Mouse (Mus musculus): Measurements from ENCODE around the gene Pycr1. TPM values are rescaled to one million over a fixed set of nuclear protein-coding genes. Genes with fewer than 3 reads are reported as not detected.
"Not testable (repeated sequence)": the region's sequence is repeated elsewhere in the genome, so short reads cannot be mapped to it uniquely, and the experiment has no call there.

Gene Pycr1
- polyA plus RNA-seq (2016; fragmentation: Nextera tagmentation; extraction: Ambion mirVana): 37.5 and 40.5 TPM in 2 replicates

GRCm38 (mm10) chr11:120643601-120643987 is at the start of gene Pycr1:
Pycr1 (minus strand) TSS chr11:120643769.
- H3K4me3 ChIP-seq: peak within 1 kb of the TSS; percentile 66
- H3K4me1 ChIP-seq: peaks cover 46% of the 10 kb centered on the region
- no peaks in the 10 kb centered on the region for H3K9me3 ChIP-seq
- no peaks in the 10 kb centered on the region for H3K36me3 ChIP-seq (replicated peaks)
- H3K27ac ChIP-seq: peak within 1 kb of the TSS; percentile 87
- WGBS: under 1% methylated on average over 15 of the region's 15 CpGs
- peaks cover 34% of the 10 kb centered on the region for H3K27me3 ChIP-seq (ENCODE audit: poor library complexity, severe bottlenecking)
- peak; percentile 97 for DNase-seq (ENCODE audit: extremely low spot score, low spot score)

DNA sequence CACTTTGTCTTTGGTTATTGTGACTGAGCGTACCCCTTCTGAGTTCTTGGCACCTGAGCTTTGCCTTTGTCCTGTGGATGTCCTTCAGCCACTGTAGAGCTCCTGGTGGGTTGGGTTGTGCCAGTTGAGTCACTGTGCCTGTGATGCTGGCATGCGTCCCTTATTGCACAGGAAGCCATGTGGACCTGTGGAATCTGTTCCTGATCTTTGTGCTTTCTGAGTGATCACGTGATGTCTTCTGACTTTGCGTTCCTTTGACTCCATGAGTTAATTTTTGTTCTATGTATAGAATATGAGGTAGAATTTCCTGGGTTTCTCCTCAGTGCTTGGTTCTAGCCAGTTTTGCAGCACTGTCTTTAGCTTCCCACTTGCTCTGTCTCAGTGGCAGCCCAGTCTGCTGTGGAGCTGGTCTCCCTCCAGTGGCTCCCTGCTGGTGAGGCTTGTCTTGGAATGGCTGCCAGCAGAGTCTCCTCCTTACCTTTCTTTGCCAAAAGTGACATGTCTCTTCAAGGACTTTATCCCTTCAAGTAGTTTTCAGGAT is 49.0 kb upstream of the Pycr1 start:
- peaks cover 26% of the 10 kb centered on the region for H3K4me1 ChIP-seq
- 95% methylated on average over 4 of the region's 4 CpGs for WGBS
- H3K9me3 ChIP-seq: peaks cover 6% of the 10 kb centered on the region; the same call in 1 of the 2 replicates
- H3K4me3 ChIP-seq: no peak overlapping the region
- H3K27me3 ChIP-seq (ENCODE audit: poor library complexity, severe bottlenecking): no peaks in the 10 kb centered on the region
- peaks cover 94% of the 10 kb centered on the region for H3K36me3 ChIP-seq (replicated peaks)
- H3K27ac ChIP-seq: no peak overlapping the region
- DNase-seq (ENCODE audit: extremely low spot score, low spot score): no peak

DNA sequence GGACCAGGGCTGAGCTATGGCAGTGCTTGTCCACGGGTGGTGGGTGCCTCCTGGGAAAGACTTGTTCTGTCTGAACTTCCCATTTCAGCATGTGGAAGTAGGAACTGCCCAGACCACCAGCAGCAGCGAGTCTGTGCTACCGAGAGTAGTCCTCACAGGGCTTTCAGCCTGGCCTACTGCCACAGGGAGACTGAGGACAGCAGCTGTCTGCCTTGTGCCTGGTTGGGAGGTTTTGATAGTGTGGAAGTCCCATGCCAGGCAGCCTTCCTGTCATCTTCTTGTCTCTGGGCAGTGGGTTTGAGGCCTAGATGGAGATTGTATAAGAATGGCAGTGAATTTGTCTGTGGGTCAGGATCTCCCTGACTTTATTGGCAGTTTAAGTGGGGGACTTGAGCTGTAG is 45.8 kb upstream of the Pycr1 start:
- H3K36me3 ChIP-seq (replicated peaks): peaks cover 95% of the 10 kb centered on the region
- WGBS: 86% methylated on average over 3 of the region's 3 CpGs
- H3K9me3 ChIP-seq: no peaks in the 10 kb centered on the region
- no peak overlapping the region for H3K27ac ChIP-seq
- H3K27me3 ChIP-seq (ENCODE audit: poor library complexity, severe bottlenecking): no peaks in the 10 kb centered on the region
- peaks cover 5% of the 10 kb centered on the region for H3K4me1 ChIP-seq
- no peak overlapping the region for H3K4me3 ChIP-seq
- DNase-seq (ENCODE audit: extremely low spot score, low spot score): no peak

DNA sequence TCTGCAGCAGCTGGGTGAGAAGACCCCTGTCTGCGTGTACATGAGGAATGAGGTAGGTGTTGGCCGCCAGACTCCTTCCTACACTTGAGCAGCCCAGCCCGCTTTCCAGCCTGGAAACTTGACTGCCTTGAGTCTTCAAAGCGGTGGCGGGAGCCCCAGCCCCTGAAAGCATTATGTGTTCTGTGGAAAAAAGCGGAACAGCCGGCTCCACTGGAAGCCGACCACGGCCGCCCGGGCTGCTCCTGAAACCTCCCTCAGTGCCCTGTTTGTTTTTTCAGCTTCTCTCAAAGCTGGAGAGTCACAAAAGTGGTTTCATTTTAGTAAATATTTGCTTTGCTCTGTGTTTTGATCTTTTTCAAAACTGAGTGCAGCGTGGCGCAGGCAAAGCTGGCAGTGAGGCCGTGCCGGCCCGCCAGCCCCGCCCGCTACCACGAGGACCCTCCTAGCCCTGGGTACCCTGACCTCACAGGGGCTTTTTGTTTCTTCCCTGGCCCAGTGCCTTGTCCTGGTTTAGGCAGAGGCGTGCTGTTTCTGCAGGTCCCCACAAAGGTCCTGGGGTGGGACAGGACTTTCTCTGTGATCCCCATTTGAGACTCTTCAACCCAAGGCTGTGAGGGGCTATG is 43.2 kb upstream of the Pycr1 start:
- Histone ChIP-seq H3K4me1 (no peaks in the 10 kb centered on the region), H3K27ac (no peak overlapping the region), H3K27me3 (ENCODE audit: poor library complexity, severe bottlenecking) (no peaks in the 10 kb centered on the region), H3K9me3 (no peaks in the 10 kb centered on the region), H3K4me3 (no peak overlapping the region), H3K36me3 (replicated peaks) (peaks cover 89% of the 10 kb centered on the region)
- WGBS: 91% methylated on average over 20 of the region's 20 CpGs
- DNase-seq (ENCODE audit: extremely low spot score, low spot score): no peak

DNA sequence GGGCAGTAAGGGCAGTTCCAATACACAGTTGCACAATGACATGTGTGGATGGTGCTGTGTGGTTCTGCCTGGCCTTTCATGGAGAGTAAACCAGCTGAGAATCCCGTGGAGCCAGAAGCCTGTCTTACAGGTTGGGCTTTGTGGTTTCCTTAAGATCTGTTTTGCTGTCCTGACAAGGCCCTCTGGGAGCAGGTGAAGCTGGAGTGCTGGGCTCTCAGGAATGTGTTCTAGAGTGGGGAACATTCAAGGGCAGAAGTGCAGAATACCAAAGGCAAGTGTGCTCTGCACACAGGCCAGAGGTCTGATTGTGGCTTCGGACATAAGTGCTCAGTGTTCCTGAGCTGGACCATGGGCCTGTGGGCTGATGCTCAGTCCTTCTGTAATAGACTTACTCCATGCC is 41.1 kb upstream of the Pycr1 start:
- H3K9me3 ChIP-seq: no peaks in the 10 kb centered on the region
- peaks cover 90% of the 10 kb centered on the region for H3K36me3 ChIP-seq (replicated peaks)
- DNase-seq (ENCODE audit: extremely low spot score, low spot score): no peak
- no peak overlapping the region for H3K4me3 ChIP-seq
- whole genome bisulfite sequencing: 92% methylated on average over 2 of the region's 2 CpGs
- H3K4me1 ChIP-seq: no peaks in the 10 kb centered on the region
- H3K27ac ChIP-seq: no peak overlapping the region
- H3K27me3 ChIP-seq (ENCODE audit: poor library complexity, severe bottlenecking): no peaks in the 10 kb centered on the region

- H3K36me3 ChIP-seq (replicated peaks): peaks cover 90% of the 10 kb centered on the region
- no peaks in the 10 kb centered on the region for H3K27me3 ChIP-seq (ENCODE audit: poor library complexity, severe bottlenecking)
Measured at GRCm38 (mm10) chr11:120684086-120684485, 40.5 kb upstream of the Pycr1 start.

DNA sequence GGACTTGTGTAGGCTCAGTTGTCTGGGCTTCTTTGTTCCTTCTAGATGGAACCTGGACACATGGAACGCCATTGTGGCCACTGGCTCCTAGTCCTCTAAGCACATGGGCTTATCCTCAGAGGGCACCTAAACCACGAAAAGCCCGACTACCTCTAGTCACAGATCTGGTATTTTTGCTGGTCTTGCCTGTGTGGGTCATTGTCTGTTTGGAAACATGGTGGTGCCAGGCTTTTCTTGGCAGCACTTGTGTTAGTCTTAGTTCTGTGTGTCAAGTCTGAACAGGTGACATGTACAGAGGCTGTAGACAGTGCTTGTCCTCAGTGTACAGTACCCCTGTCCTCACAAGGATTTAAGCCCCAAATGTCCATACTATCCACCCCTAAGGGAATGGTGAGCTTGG is 40.0 kb upstream of the Pycr1 start:
- H3K9me3 ChIP-seq: no peaks in the 10 kb centered on the region
- no peak overlapping the region for H3K27ac ChIP-seq
- H3K36me3 ChIP-seq (replicated peaks): peaks cover 90% of the 10 kb centered on the region
- no peaks in the 10 kb centered on the region for H3K4me1 ChIP-seq
- DNase-seq (ENCODE audit: extremely low spot score, low spot score): no peak
- H3K27me3 ChIP-seq (ENCODE audit: poor library complexity, severe bottlenecking): no peaks in the 10 kb centered on the region
- no peak overlapping the region for H3K4me3 ChIP-seq
- WGBS: 93% methylated on average over 3 of the region's 3 CpGs

More at GRCm38 (mm10) chr11:120684086-120684485, 40.5 kb upstream of the Pycr1 start:
- Histone ChIP-seq H3K9me3 (no peaks in the 10 kb centered on the region), H3K4me3 (no peak overlapping the region), H3K4me1 (no peaks in the 10 kb centered on the region), H3K27ac (no peak overlapping the region)
- WGBS: 91% methylated on average over 2 of the region's 2 CpGs
- DNase-seq (ENCODE audit: extremely low spot score, low spot score): no peak

GRCm38 (mm10) chr11:120682683-120683082 is 39.1 kb upstream of the Pycr1 start:
- H3K9me3 ChIP-seq: no peaks in the 10 kb centered on the region
- DNase-seq (ENCODE audit: extremely low spot score, low spot score): no peak
- 95% methylated on average over 5 of the region's 5 CpGs for WGBS
- peaks cover 90% of the 10 kb centered on the region for H3K36me3 ChIP-seq (replicated peaks)
- no peak overlapping the region for H3K27ac ChIP-seq
- H3K4me3 ChIP-seq: no peak overlapping the region
- no peaks in the 10 kb centered on the region for H3K27me3 ChIP-seq (ENCODE audit: poor library complexity, severe bottlenecking)
- no peaks in the 10 kb centered on the region for H3K4me1 ChIP-seq

DNA sequence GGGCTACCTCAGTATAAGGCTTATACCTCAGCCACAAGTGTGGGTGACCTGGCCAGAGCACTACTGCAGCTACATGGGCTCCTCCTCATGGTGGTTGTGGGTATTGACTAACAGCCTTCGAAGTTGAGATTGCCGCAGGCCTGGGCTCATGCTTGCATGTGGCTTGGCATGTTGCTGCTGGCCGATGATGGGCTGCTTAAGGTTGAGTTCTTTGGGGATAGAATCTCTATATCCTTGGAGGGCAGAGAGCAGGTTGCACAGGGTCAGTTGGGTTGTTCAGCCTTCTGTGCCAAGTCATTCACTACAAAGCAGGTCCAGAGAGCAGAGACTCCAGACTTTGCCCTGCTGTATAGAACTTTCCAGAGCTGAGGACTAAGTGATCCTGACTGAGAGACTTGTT is 36.3 kb upstream of the Pycr1 start:
- H3K27ac ChIP-seq: no peak overlapping the region
- peaks cover 88% of the 10 kb centered on the region for H3K36me3 ChIP-seq (replicated peaks)
- no peaks in the 10 kb centered on the region for H3K27me3 ChIP-seq (ENCODE audit: poor library complexity, severe bottlenecking)
- DNase-seq (ENCODE audit: extremely low spot score, low spot score): no peak
- H3K9me3 ChIP-seq: no peaks in the 10 kb centered on the region
- no peak overlapping the region for H3K4me3 ChIP-seq
- WGBS: 85% methylated on average over 3 of the region's 3 CpGs
- H3K4me1 ChIP-seq: 0 out of 2 replicates have a peak, but pooled peaks cover 4% of the 10 kb centered on the region

DNA sequence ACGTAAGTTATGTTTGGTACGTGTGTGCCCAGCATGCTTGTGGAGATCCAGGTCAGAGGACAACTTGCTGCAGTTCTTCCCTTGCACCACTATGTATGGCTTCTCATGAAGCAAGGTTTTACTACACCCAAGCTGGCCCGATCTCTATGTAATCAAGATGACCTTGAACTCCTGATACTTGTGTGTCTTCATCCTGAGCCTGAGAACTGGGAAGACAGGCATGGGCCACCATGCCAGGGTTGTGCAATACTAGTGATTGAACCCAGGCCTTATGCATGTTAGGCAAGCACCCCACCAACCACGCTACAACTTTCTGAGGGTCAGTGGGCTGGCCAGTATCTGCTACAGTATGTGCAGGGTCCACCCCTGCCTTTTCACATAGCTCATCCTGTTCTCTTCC is 33.4 kb upstream of the Pycr1 start:
- Histone ChIP-seq H3K4me1 (peaks cover 28% of the 10 kb centered on the region), H3K4me3 (no peak overlapping the region), H3K27ac (no peak overlapping the region), H3K9me3 (no peaks in the 10 kb centered on the region), H3K36me3 (replicated peaks) (peaks cover 72% of the 10 kb centered on the region), H3K27me3 (ENCODE audit: poor library complexity, severe bottlenecking) (no peaks in the 10 kb centered on the region)
- 98% methylated on average over 4 of the region's 4 CpGs for WGBS
- no peak for DNase-seq (ENCODE audit: extremely low spot score, low spot score)

GRCm38 (mm10) chr11:120675875-120676274 is 32.3 kb upstream of the Pycr1 start:
- not testable (repeated sequence) for H3K27ac ChIP-seq; H3K27me3 ChIP-seq (ENCODE audit: poor library complexity, severe bottlenecking); H3K4me3 ChIP-seq; DNase-seq (ENCODE audit: extremely low spot score, low spot score); H3K9me3 ChIP-seq
- 80% methylated on average over 5 of the region's 5 CpGs for WGBS
- peaks cover 63% of the 10 kb centered on the region for H3K36me3 ChIP-seq (replicated peaks)
- peaks cover 28% of the 10 kb centered on the region for H3K4me1 ChIP-seq

- H3K9me3 ChIP-seq: no peaks in the 10 kb centered on the region
- 44% methylated on average over 12 of the region's 12 CpGs for WGBS
- no peaks in the 10 kb centered on the region for H3K27me3 ChIP-seq (ENCODE audit: poor library complexity, severe bottlenecking)
- no peak for DNase-seq (ENCODE audit: extremely low spot score, low spot score)
- H3K27ac ChIP-seq: peak overlapping the region; percentile 97
- H3K36me3 ChIP-seq (replicated peaks): peaks cover 41% of the 10 kb centered on the region
- H3K4me3 ChIP-seq: peak overlapping the region; percentile 73
- H3K4me1 ChIP-seq: peaks cover 28% of the 10 kb centered on the region
Measured at GRCm38 (mm10) chr11:120673594-120674122, 30.1 kb upstream of the Pycr1 start.
